Mouse (Mus musculus): Measurements from ENCODE around the gene Dolk. TPM values are rescaled to one million over a fixed set of nuclear protein-coding genes. Genes with fewer than 3 reads are reported as not detected.

The Dolk gene
- 23.6 and 25.7 TPM in 2 replicates for polyA plus RNA-seq (2014; fragmentation: Nextera tagmentation; extraction: Ambion mirVana)

DNA sequence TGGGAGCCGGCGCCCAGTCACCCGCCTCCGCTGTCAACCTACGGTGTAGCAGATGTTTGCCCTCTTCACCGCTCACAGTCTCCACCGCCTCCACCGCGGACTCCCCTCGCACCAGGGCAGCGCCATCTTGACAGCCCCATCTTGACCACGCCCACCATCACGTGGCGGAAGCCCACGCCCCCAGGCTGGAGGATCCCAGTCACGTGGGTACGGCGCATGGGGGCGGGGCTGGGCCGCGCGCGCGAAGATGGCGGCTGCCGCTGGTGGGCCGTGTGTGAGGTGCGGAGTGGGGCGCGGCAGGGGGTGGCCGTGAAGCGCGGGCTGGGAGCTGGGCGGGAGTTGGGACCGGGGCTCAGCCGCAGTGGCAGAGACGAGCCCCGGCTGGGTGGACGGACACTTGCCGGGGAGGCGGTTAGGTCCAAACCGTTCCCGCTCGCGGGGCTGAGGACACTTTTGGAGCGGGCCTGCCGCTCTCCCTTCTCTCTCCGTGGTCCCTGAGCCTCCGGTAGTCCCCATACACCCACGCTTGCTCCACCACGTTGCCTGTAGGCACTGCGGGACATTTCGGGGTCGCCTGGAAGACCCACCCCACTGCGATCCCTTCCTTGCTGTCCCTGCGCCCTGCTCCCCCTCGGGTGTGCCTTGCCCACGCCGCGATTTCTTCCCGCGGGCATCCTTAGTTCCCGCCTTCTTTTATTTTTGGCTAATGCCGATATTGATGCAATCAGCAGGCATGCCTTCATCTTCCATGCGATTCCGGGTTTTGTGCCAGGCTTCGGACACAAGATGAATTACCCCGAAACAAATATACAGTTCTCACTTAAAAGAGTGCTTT is at the start of gene Dolk, which contains the start of gene Nup188:
Gene Dolk (minus strand): TSS at position 143 of the 835 bp plus-strand sequence.
Gene Nup188 (plus strand): TSS at position 206 of the 835 bp plus-strand sequence.
- 0 out of 2 replicates have a peak within 1 kb of the TSS, but pooled peaks have one; percentile 32 for H3K27ac ChIP-seq (ENCODE audit: low read depth, low read length)

DNA sequence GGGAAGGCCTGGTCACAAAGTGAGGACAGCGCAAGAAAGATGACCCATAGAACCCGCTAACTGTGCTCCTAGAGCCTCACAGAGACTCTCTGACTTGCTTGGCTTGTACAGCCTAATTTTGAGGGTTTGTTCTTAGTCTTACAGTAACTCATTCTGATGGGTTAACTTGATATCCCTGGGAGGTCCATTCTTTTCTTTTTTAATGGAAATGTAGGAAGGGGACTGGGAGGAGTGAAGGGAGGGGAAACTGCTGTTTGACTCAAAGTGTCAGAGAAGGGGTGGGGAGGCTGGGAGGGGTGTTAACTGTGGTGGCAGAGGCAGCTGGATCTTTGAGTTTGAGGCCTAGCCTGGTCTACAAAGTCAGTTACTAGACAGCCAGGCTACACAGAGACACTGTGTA is 49.2 kb upstream of the Dolk start:
- Histone ChIP-seq H3K36me3 (ENCODE audit: control insufficient read depth, insufficient read depth, low read length) (peaks cover 44% of the 10 kb centered on the region), H3K4me1 (ENCODE audit: control insufficient read depth, insufficient read depth, low read length) (no peaks in the 10 kb centered on the region), H3K4me3 (ENCODE audit: low read depth, low read length) (no peak overlapping the region), H3K4me2 (no peak overlapping the region), H3K9me3 (ENCODE audit: control insufficient read depth, low read length) (no peaks in the 10 kb centered on the region), H3K9ac (ENCODE audit: low read length) (no peak overlapping the region), H3K27me3 (ENCODE audit: control insufficient read depth, insufficient read depth, low read length) (no peaks in the 10 kb centered on the region), H3K27ac (ENCODE audit: low read depth, low read length) (no peak overlapping the region)
- 99% methylated on average over 2 of the region's 2 CpGs for WGBS
- DNase-seq (ENCODE audit: low spot score, missing footprints) (no peak), ATAC-seq (ENCODE audit: low FRiP score) (no peak)

More for the DNA sequence above, at the start of gene Dolk, which contains the start of gene Nup188:
- DNase-seq (ENCODE audit: low spot score, missing footprints) (peak; percentile 100), ATAC-seq (ENCODE audit: low FRiP score) (peak; percentile 95)
- H3K9me3 ChIP-seq (ENCODE audit: control insufficient read depth, low read length): no peaks in the 10 kb centered on the region
- peaks cover 18% of the 10 kb centered on the region for H3K4me1 ChIP-seq (ENCODE audit: control insufficient read depth, insufficient read depth, low read length)
- H3K4me2 ChIP-seq: peak within 1 kb of the TSS; percentile 91
- no peaks in the 10 kb centered on the region for H3K27me3 ChIP-seq (ENCODE audit: control insufficient read depth, insufficient read depth, low read length)
- H3K36me3 ChIP-seq (ENCODE audit: control insufficient read depth, insufficient read depth, low read length): 0 out of 2 replicates have a peak, but pooled peaks cover 3% of the 10 kb centered on the region
- peak within 1 kb of the TSS; percentile 92 for H3K9ac ChIP-seq (ENCODE audit: low read length)
- H3K4me3 ChIP-seq (ENCODE audit: low read depth, low read length): peak within 1 kb of the TSS; percentile 92
- WGBS: under 1% methylated on average over 64 of the region's 68 CpGs

DNA sequence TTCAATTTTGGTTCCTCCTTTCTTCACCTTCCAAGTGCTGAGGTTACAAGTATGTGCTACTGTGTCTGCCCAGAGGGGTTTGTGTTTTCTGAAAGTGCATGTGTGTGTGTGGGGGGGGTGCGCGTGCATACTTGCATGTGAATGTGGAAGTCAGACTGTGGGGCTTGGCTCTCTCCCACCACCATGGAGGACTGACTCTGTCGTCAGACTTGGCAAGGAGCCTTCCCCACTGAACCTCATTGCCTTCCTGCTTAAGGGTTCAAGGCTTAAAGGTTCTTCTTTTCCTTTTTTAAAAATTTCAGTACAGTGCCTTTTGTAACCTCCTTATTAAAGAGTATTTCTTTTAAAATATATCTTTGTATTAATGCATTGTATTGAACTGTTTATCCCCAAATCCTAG is 42.7 kb upstream of the Dolk start:
- ATAC-seq (ENCODE audit: low FRiP score) (no peak), DNase-seq (ENCODE audit: low spot score, missing footprints) (no peak)
- Histone ChIP-seq H3K27me3 (ENCODE audit: control insufficient read depth, insufficient read depth, low read length) (no peaks in the 10 kb centered on the region), H3K9ac (ENCODE audit: low read length) (no peak overlapping the region), H3K27ac (ENCODE audit: low read depth, low read length) (no peak overlapping the region), H3K9me3 (ENCODE audit: control insufficient read depth, low read length) (no peaks in the 10 kb centered on the region), H3K36me3 (ENCODE audit: control insufficient read depth, insufficient read depth, low read length) (peaks cover 33% of the 10 kb centered on the region), H3K4me3 (ENCODE audit: low read depth, low read length) (no peak overlapping the region), H3K4me1 (ENCODE audit: control insufficient read depth, insufficient read depth, low read length) (no peaks in the 10 kb centered on the region), H3K4me2 (no peak overlapping the region)
- 97% methylated on average over 3 of the region's 3 CpGs for WGBS

DNA sequence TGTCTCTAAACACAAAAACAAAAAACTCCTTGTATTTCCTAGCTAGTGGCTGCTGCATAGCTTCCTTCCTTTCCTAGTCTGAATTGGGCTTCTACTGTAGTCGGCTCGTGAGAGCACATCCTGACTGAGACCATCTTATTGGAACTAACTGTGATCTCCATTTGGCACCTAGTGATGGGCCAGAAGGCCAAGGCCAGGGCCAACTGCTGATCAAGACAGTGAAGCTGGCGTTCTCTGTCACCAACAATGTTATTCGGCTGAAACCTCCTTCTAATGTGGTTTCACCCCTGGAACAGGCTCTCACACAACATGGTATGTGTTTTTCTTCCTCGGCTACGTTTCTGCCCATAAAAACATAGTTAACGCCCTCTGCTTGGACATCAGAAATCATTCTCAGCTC is 41.1 kb upstream of the Dolk start:
- Histone ChIP-seq H3K36me3 (ENCODE audit: control insufficient read depth, insufficient read depth, low read length) (peaks cover 33% of the 10 kb centered on the region), H3K4me1 (ENCODE audit: control insufficient read depth, insufficient read depth, low read length) (no peaks in the 10 kb centered on the region), H3K27ac (ENCODE audit: low read depth, low read length) (no peak overlapping the region), H3K27me3 (ENCODE audit: control insufficient read depth, insufficient read depth, low read length) (no peaks in the 10 kb centered on the region), H3K9ac (ENCODE audit: low read length) (no peak overlapping the region), H3K4me3 (ENCODE audit: low read depth, low read length) (no peak overlapping the region), H3K9me3 (ENCODE audit: control insufficient read depth, low read length) (no peaks in the 10 kb centered on the region), H3K4me2 (no peak overlapping the region)
- 95% methylated on average over 7 of the region's 7 CpGs for WGBS
- ATAC-seq (ENCODE audit: low FRiP score) (no peak), DNase-seq (ENCODE audit: low spot score, missing footprints) (no peak)

DNA sequence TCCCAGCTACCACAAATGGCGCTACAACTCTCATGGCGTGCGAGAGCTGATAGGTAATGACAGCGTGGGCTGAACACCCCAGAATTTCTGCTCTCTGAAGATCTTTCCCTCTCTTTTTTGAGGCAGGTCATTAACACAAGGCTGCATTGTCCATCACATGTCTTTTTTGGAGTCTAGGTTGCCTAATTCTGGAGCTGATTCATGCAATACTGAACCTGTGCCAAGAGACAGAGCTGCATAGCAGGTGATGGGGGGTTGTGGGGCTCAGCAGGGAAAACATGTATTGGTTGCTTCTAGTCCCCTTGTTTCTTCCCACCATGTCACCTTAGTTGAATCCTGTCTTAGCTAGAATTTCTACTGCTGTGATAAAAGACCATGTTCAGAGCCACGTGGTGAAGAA is 39.2 kb upstream of the Dolk start:
- 96% methylated on average over 5 of the region's 5 CpGs for WGBS
- H3K27me3 ChIP-seq (ENCODE audit: control insufficient read depth, insufficient read depth, low read length): no peaks in the 10 kb centered on the region

DNA sequence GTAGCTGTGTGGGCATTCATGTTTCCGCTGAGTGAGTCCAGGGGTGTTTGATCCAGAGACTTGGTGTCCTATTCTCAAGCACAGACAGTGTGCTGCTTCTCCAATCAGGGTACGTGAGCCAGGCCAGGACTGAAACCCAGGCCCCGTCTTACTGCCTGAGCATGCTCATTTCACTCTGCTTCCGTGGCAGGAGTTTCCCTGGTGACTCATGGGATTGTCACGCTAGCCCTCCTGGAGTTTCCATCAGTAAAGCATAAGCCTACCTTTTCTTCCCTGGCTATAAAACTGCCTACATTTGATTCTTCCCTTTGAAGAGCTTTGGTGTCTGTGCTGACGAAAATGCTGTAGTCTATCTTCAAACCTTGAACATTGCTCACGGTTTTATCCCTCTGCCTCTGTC is 37.0 kb upstream of the Dolk start:
- Histone ChIP-seq H3K27ac (ENCODE audit: low read depth, low read length) (no peak overlapping the region), H3K9me3 (ENCODE audit: control insufficient read depth, low read length) (no peaks in the 10 kb centered on the region), H3K4me3 (ENCODE audit: low read depth, low read length) (no peak overlapping the region), H3K4me2 (no peak overlapping the region), H3K27me3 (ENCODE audit: control insufficient read depth, insufficient read depth, low read length) (no peaks in the 10 kb centered on the region), H3K4me1 (ENCODE audit: control insufficient read depth, insufficient read depth, low read length) (no peaks in the 10 kb centered on the region), H3K36me3 (ENCODE audit: control insufficient read depth, insufficient read depth, low read length) (peaks cover 29% of the 10 kb centered on the region), H3K9ac (ENCODE audit: low read length) (no peak overlapping the region)
- WGBS: 87% methylated on average over 7 of the region's 7 CpGs
- ATAC-seq (ENCODE audit: low FRiP score) (no peak), DNase-seq (ENCODE audit: low spot score, missing footprints) (no peak)

More for the DNA sequence above, 39.2 kb upstream of the Dolk start:
- Histone ChIP-seq H3K4me3 (ENCODE audit: low read depth, low read length) (no peak overlapping the region), H3K9me3 (ENCODE audit: control insufficient read depth, low read length) (no peaks in the 10 kb centered on the region), H3K27ac (ENCODE audit: low read depth, low read length) (no peak overlapping the region), H3K4me2 (no peak overlapping the region), H3K9ac (ENCODE audit: low read length) (no peak overlapping the region), H3K4me1 (ENCODE audit: control insufficient read depth, insufficient read depth, low read length) (no peaks in the 10 kb centered on the region), H3K36me3 (ENCODE audit: control insufficient read depth, insufficient read depth, low read length) (peaks cover 36% of the 10 kb centered on the region)
- DNase-seq (ENCODE audit: low spot score, missing footprints): no peak
- ATAC-seq (ENCODE audit: low FRiP score): no peak

DNA sequence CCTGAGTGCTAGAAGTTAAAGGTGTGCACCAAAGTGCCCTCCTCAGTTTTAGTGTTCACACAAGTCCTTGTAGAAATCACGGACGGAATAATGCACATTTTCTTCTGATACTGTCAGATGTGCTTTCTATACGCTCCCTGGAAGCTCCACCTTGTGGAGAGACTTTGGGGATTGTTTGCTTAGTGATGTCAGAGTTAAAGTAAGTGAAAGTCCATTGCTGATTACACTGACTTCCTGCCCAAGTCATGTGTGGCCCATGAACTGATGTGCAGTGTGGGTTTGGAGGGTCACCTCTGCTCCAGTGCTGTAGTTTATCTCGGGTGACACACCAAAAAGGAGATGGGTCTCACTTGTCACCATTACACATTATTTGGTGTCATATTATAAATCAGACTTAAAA is 33.1 kb upstream of the Dolk start:
- Histone ChIP-seq H3K4me1 (ENCODE audit: control insufficient read depth, insufficient read depth, low read length) (no peaks in the 10 kb centered on the region), H3K27me3 (ENCODE audit: control insufficient read depth, insufficient read depth, low read length) (no peaks in the 10 kb centered on the region), H3K4me3 (ENCODE audit: low read depth, low read length) (no peak overlapping the region), H3K9ac (ENCODE audit: low read length) (no peak overlapping the region), H3K9me3 (ENCODE audit: control insufficient read depth, low read length) (no peaks in the 10 kb centered on the region), H3K36me3 (ENCODE audit: control insufficient read depth, insufficient read depth, low read length) (peaks cover 43% of the 10 kb centered on the region), H3K4me2 (no peak overlapping the region), H3K27ac (ENCODE audit: low read depth, low read length) (no peak overlapping the region)
- 88% methylated on average over 4 of the region's 4 CpGs for WGBS
- ATAC-seq (ENCODE audit: low FRiP score) (no peak), DNase-seq (ENCODE audit: low spot score, missing footprints) (no peak)

DNA sequence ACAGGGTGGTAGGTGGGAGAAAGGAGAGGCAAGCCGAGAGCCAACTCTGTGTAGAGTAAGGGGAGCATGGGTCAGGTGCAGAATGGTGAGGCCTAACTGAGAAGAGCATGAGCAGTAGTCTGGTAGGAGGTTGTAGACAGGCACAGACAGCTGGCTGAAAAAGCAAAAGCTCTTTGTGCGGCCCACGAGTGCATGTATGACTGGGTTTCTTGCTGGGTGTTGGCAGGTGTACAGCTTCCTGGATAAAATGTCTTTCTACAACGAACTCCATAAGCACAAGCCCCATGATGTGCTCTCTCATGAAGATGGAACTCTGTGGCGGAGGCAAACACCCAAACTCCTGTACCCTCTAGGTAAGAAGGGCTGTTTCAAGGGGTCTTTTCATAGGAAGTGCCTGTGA is 30.8 kb upstream of the Dolk start:
- no peak overlapping the region for H3K4me3 ChIP-seq (ENCODE audit: low read depth, low read length)
- H3K9me3 ChIP-seq (ENCODE audit: control insufficient read depth, low read length): no peaks in the 10 kb centered on the region
- 96% methylated on average over 5 of the region's 5 CpGs for WGBS
- H3K27me3 ChIP-seq (ENCODE audit: control insufficient read depth, insufficient read depth, low read length): no peaks in the 10 kb centered on the region
- DNase-seq (ENCODE audit: low spot score, missing footprints) (no peak), ATAC-seq (ENCODE audit: low FRiP score) (no peak)
- no peak overlapping the region for H3K9ac ChIP-seq (ENCODE audit: low read length)
- H3K27ac ChIP-seq (ENCODE audit: low read depth, low read length): no peak overlapping the region
- H3K36me3 ChIP-seq (ENCODE audit: control insufficient read depth, insufficient read depth, low read length): peaks cover 35% of the 10 kb centered on the region
- H3K4me2 ChIP-seq: no peak overlapping the region
- H3K4me1 ChIP-seq (ENCODE audit: control insufficient read depth, insufficient read depth, low read length): no peaks in the 10 kb centered on the region

DNA sequence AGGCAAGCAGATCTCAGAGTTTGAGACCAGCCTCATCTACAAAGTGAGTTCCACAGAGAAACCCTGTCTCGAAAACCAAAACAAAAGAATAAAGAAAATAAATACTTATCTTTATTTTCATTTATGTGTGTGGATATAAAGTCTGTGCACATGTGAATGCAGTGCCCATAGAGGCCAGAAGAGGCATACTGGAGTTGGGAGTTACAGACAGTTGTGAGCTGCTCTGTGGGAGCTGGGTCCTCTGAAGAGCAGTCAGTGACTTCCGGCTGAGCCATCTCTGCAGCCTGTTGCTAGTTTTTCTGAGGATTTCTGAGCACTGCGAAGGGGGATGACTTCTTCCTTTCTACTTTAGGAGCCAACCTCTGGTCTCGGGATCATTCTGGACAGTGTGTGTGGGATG is 30.0 kb upstream of the Dolk start:
- ATAC-seq (ENCODE audit: low FRiP score) (no peak), DNase-seq (ENCODE audit: low spot score, missing footprints) (no peak)
- Histone ChIP-seq H3K9me3 (ENCODE audit: control insufficient read depth, low read length) (no peaks in the 10 kb centered on the region), H3K4me2 (no peak overlapping the region), H3K27me3 (ENCODE audit: control insufficient read depth, insufficient read depth, low read length) (no peaks in the 10 kb centered on the region), H3K4me3 (ENCODE audit: low read depth, low read length) (no peak overlapping the region), H3K4me1 (ENCODE audit: control insufficient read depth, insufficient read depth, low read length) (no peaks in the 10 kb centered on the region), H3K9ac (ENCODE audit: low read length) (no peak overlapping the region), H3K27ac (ENCODE audit: low read depth, low read length) (no peak overlapping the region), H3K36me3 (ENCODE audit: control insufficient read depth, insufficient read depth, low read length) (peaks cover 36% of the 10 kb centered on the region)
- WGBS: 92% methylated on average over 4 of the region's 4 CpGs

Measured in midbrain, embryonic 11.5 days (tissue).